Mouse (Mus musculus) splenic B cell, adult 2 months (primary cell): ENCODE results near the gene Nr2f1.
"Not testable (repeated sequence)": the region's sequence is repeated elsewhere in the genome, so short reads cannot be mapped to it uniquely, and the experiment has no call there.

Experiments used
- DNase-seq: peaks from one replicate; pipeline ENCODE4 v3.0.0-alpha.2; 2011; ENCODE audit warnings: low read depth, low spot score
- H3K27me3 ChIP-seq: 2 replicates; pipeline ENCODE4 v1.6.1; 2012; ENCODE audit warnings: mild to moderate bottlenecking, low read length, moderate library complexity, mixed read lengths; ENCODE audit not compliant: control insufficient read depth, poor library complexity, insufficient read depth, severe bottlenecking
- H3K36me3 ChIP-seq: 2 replicates; pipeline ENCODE4 v1.6.1; 2012; ENCODE audit warnings: mild to moderate bottlenecking, low read length, moderate library complexity, mixed read lengths; ENCODE audit not compliant: control insufficient read depth, poor library complexity, insufficient read depth, severe bottlenecking

Gene Nr2f1

DNA sequence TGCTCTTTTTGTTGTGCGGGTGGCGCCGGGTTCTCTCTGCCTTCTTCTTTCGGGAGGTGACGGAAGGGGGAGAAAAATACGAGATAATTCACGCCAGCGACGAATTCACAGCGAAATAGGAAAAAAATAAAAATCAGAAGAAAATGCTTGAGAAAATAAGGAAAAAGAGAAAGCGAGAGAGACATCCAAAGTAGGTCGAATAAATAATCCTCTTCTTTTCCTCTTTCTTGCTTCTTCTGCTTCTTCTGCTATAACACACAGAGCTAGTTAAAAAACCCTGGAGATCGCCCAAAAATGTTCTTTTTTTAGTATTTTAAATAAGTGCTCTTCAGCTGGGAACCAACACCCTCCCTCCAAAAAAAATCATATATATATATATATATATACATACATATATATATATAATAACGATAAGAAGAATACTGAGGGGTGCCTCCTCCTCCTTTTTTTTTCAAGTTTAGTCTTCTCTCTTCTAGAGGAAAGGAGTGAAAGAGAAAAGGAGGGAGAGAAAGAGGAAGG is at the start of gene Nr2f1:
Gene Nr2f1, minus strand, starts transcription at position 116 of the 519 bp plus-strand sequence.
- Histone ChIP-seq H3K27me3 (peaks cover 4% of the 10 kb centered on the region), H3K36me3 (no peaks in the 10 kb centered on the region)
- DNase-seq: no peak

DNA sequence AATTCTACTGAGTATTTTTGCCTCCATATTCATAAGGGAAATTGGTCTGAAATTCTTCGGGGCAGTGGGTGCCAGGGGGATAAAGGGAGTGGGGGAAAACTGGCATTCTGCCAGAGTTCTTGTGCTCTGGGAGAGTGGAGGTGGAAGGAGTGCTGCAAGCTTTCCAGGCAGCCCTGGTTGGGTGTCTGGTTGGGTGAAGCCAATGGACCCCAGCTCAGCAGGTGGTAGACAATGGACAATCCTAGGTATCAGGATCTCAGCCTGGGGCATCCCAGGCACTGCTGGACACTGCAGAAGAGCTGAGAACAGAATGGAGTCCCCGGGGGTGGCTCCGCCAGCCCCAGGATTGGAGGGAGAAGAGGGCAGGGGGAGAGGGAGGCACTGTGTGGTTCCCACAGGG is 22.1 kb upstream of the Nr2f1 start:
- H3K27me3 ChIP-seq: no peaks in the 10 kb centered on the region
- no peak for DNase-seq
- no peaks in the 10 kb centered on the region for H3K36me3 ChIP-seq

DNA sequence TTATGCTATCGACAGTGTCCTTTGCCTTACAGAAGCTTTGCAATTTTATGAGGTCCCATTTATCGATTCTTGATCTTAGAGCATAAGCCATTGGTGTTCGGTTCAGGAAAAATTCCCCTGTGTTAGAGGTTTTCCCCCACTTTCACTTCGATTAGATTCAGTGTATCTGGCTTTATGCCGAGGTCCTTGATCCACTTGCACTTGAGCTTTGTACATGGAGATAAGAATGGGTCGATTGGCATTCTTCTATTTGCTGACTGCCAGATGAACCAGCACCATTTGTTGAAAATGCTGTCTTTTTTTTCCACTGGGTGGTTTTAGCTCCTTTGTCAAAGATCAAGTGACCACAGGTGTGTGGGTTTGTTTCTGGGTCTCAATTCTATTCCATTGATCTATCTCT is 20.7 kb upstream of the Nr2f1 start:
- not testable (repeated sequence) for H3K27me3 ChIP-seq, DNase-seq, H3K36me3 ChIP-seq

DNA sequence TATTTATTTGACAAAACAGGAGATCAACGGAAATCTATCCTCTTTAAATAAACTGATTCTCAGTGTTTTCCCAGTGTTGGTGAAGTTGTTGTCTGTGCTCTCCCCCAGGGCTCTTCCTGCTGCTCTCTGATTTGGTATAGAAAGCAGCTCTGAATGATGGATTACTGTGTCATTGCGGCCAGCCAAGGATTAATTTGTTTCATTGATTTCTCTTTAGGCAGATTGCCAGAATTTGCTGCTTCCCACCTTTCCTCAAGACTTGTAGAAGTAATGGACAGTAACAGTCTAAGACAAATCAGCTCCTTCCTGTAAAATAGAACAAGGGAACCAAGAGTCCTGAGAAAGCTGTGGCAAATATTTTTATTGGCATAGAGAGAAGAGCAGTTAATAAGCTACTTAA is 15.7 kb upstream of the Nr2f1 start:
- Histone ChIP-seq H3K27me3 (no peaks in the 10 kb centered on the region; the same call in 1 of the 2 replicates), H3K36me3 (no peaks in the 10 kb centered on the region)
- no peak for DNase-seq

DNA sequence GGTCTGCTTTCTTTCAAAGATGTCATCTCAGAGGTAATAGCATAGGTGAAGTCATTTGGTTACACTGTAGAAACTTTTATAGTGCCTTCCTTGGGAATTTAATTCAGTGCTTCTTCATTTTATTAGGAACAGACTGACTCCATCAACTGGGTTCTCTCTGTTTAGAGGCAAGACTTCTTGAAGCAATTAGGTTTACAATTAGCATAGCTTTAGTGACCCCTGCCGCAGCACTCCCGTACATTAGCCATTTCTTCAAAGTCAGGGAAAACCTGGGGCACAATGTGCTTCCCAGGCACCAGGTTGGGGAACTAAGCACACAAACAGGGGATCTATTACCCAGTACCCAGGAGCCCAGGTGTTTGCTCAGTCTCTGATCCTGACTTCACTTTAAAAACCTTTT is 13.6 kb upstream of the Nr2f1 start:
- no peak for DNase-seq
- Histone ChIP-seq H3K36me3 (no peaks in the 10 kb centered on the region), H3K27me3 (no peaks in the 10 kb centered on the region; the same call in 1 of the 2 replicates)

DNA sequence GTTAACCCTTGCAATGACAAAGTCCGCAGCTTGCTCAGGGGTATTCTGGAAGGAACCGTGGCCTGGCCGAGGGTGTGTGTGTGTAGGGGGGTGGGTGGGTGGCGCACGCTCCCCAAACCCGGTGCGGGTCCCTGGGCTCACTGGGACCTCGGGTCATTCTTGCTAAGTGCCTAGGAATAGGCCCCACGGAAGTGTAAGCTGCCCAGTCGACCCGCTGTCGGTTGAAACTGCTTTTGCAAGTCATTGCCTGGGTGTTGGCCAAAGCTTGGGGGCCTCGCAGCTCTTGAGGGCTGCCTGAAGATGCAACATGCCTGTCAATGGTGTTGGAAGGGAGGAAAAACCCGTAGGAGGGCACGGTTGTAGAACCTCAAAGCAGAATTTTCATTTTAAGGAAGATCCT is 12.6 kb upstream of the Nr2f1 start:
- Histone ChIP-seq H3K36me3 (no peaks in the 10 kb centered on the region), H3K27me3 (peaks cover 3% of the 10 kb centered on the region; the same call in 1 of the 2 replicates)
- no peak for DNase-seq

DNA sequence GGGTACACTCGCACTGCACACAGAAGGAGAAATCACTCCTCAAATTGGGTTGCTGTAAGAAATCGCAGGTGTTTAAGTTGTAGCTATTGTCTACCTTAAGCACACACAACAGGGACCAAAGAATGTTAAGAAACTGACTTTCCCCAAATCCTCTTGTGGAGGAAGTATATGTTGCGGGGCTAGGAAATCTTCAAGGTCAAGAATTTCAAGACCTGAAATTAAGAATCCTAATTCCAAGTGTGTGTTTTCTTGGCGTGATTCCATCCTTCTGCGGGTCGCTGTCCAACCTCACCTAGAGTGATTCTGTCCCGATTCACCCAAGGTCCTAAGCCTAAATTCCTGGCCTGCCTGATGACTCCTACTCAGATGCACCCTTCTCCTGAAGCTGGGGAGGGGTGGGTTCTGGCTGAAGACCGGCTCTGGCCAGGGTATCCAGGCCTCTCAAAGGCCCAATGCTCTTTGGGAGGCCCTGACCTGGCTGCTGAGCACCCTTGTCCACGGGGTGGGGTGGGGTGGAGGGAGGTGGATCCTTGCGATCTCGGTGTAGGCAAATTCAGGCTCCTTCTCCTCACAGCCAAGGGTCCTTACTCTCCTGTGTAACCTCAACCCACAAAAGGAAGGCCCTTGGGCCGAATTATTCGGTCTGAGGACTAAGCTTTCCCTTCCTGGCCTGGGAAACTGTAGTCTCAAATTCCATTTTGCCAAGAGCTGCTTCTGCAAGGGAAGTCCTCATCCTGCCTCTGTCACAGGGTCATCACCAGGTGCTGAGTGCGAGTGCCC is 11.9 kb upstream of the Nr2f1 start:
- peaks cover 3% of the 10 kb centered on the region; the same call in 1 of the 2 replicates for H3K27me3 ChIP-seq
- DNase-seq: no peak
- H3K36me3 ChIP-seq: no peaks in the 10 kb centered on the region

DNA sequence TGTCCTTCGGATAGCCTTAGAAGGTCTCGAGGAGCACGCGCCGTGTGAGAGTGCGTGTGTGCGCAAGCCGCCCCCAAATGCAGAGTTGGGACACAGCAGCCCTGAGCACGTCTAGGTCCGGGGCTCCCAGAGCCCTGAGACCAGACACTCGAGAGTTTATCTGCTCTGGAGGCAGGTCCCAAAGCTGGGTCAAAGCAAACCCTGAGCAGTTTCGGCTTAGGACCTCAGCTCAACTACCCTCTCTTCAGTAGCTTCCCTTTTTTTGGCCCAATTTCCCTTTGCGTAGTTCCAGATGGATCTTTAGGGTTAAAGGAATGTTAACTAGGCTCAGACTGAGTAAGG is 11.2 kb upstream of the Nr2f1 start:
- no peak for DNase-seq

DNA sequence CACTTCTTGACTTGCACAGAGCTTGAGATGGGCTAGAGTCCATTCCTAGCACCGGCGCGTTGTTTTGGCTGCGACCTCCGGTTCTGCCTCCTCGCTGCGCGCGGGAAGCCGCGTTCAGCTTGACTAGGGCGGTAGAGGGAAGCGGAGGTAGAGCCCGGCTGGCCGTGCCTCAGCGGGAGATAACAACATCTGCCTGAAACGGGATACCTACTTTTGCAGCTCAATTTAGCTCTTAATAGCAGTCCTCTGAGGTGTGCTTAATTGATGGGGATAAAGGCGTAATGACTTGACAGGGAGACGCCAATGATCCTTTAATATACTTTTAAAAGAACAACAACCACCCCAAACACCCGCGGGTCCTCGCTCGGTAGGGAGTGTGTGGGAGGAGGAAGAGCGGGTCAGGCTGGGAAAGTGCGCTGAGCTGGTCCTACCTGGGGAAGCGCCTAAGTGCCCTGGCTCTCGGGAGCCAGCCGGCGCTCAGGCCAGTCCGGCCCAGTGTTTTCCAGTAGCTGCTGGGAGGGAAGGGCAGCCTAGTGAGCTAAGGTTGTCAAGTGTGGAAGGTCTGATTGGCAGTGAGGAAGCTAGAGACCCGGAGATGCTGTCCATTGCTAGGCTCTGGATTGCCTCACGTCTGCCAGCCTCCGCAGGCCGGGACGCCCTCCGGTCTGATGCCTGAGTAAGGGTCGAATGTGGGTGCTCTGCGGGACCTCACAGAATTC is 10.6 kb upstream of the Nr2f1 start:
- peaks cover 3% of the 10 kb centered on the region; the same call in 1 of the 2 replicates for H3K27me3 ChIP-seq
- H3K36me3 ChIP-seq: no peaks in the 10 kb centered on the region
- DNase-seq: no peak

More for the DNA sequence above, 11.2 kb upstream of the Nr2f1 start:
- Histone ChIP-seq H3K27me3 (peaks cover 3% of the 10 kb centered on the region; the same call in 1 of the 2 replicates), H3K36me3 (no peaks in the 10 kb centered on the region)

DNA sequence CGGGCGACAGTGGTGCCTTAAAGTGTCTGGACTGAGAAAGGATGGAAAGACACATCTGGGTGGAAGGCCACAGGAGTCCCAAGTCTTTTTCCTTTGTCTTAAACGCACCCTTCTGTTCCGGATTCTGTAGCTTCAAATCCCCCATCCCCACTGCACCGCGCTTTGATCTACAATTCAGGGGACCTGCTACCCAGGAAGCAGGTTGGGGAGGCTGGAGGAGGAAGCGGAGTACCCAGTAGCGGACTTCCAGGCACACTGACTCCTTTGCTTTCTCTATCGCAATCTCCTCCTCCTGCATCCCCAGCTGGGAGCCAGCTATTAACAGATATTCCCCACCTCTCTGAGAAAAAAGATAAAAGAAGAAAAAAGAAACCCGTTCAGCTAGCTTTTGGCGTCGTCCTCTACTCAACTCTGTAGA is 10.1 kb upstream of the Nr2f1 start:
- DNase-seq: no peak
- Histone ChIP-seq H3K36me3 (no peaks in the 10 kb centered on the region), H3K27me3 (peaks cover 3% of the 10 kb centered on the region; the same call in 1 of the 2 replicates)

DNA sequence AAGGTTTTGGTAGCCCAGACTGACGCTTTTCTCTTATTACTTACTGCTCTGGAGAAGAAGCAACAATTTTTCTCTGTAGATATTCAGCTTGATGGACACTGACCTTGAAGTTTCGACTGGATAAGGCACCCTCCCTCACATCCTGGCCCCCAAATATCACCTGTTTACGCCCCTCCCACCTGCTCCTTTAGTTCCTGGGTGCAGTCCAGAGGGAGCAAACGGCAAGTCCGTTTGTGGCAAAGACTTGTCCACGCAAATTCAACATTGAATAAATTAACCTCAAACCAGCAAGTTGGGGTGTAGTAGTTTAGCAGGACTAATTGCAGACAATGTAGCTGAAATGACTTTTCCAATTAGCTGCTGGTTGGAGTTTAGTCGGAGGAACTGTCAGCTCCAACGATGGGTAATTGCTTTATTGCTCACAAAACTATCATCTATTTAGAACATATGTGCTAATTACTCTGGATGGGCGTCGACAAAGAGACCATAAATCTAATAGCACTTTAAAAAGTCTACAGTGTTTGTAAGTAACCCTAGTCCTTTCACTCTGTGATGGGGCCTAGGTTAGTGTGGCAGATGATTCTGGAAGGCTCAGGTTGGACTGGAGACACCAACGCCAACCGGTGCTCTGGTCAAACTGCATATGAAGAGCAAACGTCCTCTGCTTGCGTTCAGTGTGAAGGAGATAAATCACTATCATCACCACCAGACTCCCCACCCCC is 9.3 kb upstream of the Nr2f1 start:
- DNase-seq: no peak
- Histone ChIP-seq H3K36me3 (no peaks in the 10 kb centered on the region), H3K27me3 (peaks cover 3% of the 10 kb centered on the region; the same call in 1 of the 2 replicates)

DNA sequence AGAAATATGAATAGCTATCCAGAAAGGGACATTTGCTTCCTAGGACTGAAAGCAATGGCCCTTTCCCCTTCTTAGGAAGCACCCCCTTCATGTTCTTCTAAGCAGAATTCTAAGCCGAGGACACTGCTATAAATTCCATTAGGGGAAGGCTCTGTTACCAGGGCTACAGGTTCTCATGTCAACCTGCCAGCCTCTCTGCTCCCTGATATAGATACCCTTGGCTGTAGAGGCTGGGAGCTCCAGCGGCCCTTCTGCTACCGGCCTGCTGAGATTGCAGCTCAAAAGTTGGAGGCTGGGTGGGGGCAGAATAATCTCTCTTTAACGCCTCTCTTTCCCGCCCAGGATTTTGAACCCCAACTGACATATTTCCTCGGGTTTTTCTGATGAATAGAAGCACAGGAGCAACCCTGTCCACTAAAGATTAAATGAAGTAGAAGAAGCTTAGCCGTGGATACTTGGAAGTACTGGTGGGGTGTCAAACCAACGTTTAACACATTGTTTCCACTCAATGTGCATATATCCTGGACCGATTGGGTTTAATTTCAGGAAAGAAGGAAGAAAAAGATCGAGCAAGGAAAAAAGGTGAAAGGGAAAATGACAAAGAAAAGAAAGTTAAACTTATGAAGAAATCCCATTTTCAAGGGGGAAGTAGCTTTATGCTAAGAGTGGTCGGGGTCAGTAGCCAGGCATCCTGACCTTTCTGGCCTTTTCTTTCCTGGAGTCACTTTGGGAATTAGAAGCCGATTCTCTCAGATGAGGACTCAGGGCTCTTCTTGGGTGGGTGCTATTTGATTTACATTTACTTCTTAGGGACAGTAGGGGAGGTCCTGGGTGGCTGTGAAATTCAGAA is 8.5 kb upstream of the Nr2f1 start:
- no peaks in the 10 kb centered on the region for H3K36me3 ChIP-seq
- DNase-seq: no peak
- peaks cover 3% of the 10 kb centered on the region; the same call in 1 of the 2 replicates for H3K27me3 ChIP-seq

DNA sequence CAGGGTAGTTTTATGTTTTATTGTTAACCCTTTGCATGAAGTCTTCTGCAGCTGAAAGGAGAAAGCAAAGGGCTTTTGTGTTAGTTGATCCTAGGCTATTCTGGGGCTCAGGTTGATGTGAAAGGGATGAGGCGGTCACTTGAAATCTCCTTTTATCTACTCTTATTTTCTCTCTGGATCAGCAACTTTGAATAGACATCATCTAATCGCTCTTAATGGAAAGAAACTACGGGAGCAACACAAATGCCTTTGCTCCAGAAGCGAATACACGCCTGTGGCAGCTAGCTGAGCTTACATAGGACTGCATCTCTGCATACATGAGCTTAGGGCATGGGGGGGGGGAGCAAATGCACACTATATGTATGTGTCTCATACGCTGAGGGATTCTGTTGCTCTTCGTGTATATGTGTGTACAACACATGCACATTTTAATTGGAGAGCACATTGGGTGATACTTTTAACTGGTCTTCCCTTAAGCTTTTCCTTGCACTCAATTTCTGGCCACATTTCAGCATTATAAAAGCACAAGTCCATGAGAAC is 7.4 kb upstream of the Nr2f1 start:
- DNase-seq: no peak
- H3K36me3 ChIP-seq: no peaks in the 10 kb centered on the region

DNA sequence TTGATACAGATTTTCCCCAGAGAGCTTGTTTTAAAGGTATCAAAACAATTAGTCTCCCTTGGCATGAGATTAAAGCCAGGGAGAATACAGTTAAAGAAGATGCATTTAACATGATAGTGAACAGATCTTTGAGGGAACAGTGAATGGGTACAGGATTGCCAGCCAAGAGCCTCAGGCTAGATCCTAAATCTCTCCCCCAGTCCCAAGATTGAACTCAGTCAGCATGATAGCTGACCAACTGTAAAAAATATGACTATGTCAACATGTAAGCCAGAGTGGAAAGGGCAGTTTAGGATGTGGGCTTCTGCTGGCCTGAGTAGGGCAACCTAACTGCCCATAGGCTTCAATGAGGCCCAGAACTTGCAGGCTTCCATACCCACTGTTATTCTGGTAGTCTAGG is 5.9 kb upstream of the Nr2f1 start:
- 0 out of 2 replicates have a peak, but pooled peaks cover 3% of the 10 kb centered on the region for H3K27me3 ChIP-seq
- H3K36me3 ChIP-seq: no peaks in the 10 kb centered on the region
- DNase-seq: no peak

More for the DNA sequence above, 7.4 kb upstream of the Nr2f1 start:
- H3K27me3 ChIP-seq: peaks cover 3% of the 10 kb centered on the region; the same call in 1 of the 2 replicates
